Mouse (Mus musculus) Patski (cell line): Measurements from ENCODE around the gene Bloc1s3. TPM values are rescaled to one million over a fixed set of nuclear protein-coding genes. Genes with fewer than 3 reads are reported as not detected.
A peak's percentile ranks its signal among the peaks of the same experiment; 100 is the strongest.

Experiments
- ATAC-seq: fragments of 100-300 bp; one replicate; pipeline ENCODE4 v1.8.0; 2021
- CTCF ChIA-PET: fragments of 350-600 bp; sonication (Branson Sonifier 250); formaldehyde crosslinking; loops from one replicate; lab custom pipeline; 2022; ENCODE audit warnings: inconsistent platforms; lab: Charles Lee
- POLR2A ChIA-PET: fragments of 350-600 bp; sonication (Branson Sonifier 250); formaldehyde crosslinking; loops from one replicate; lab custom pipeline; 2022; ENCODE audit warnings: antibody characterized with exemption, inconsistent platforms; lab: Charles Lee
- DNase-seq: peaks from one replicate; pipeline ENCODE4 v3.0.0-alpha.2; 2011; ENCODE audit warnings: low read depth, low spot score
- H3K27me3 ChIP-seq: fragments of 371-371 bp; one replicate; pipeline ENCODE4 v1.5.1; 2021
- CTCF ChIP-seq: fragments of 100-300 bp; IDR thresholded peaks from one replicate; pipeline ENCODE4 v1.5.1; 2021
- in situ Hi-C: fragments of 300-500 bp; cut with MboI; formaldehyde crosslinking; loops from 3 replicates; pipeline ENCODE4 v1.11.1; 2018; ENCODE audit warnings: low pct_unique_long_range_greater_than_20kb, mixed read lengths
- polyA plus RNA-seq: library from polyadenylated mRNA; unstranded; gene quantifications from one replicate; pipeline ENCODE4 v1.2.3, GENCODE M21; 2021

Bloc1s3 gene
- polyA plus RNA-seq, result 9.8 TPM

DNA sequence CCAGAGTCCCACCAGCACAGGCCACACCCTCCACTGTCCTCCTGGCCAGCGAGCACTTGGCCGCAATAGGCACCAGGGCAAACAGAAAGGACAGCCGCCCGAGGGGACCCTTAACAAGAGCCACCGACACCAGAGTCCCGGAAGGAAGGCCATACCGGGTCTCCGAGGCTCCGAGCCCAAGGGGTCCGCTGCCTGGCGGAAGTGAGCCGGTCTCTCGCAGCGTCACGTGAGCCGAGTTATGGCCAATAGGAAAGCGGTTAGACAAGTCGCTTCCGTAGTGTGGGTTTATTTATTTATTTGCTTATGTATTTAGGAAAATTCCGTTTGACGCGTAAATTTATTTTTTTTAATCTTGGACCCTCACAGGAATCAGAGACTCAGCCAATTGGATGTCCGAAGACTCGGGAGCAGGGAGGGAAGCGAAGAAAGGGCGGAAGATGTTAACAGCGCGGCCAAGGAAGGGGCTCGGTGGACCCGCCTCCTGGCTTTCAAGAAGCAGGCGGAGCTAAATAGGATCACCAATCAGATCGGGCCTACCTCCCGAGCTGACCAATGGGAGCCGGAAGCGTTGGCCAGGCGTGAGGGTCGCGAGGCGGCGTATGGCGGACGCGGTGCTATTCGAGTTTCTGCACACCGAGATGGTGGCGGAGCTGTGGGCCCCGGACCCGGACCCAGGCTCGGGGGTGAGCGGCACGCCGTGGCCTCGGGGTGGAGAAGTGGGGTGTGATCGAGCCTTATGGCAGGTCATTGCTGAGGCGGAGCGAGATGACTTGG lies at the start of gene Bloc1s3, which contains the start of gene Trappc6a:
Gene Bloc1s3, minus strand, starts transcription at position 218 of the 774 bp plus-strand sequence.
Gene Trappc6a, plus strand, starts transcription at position 246 of the 774 bp plus-strand sequence.
- POLR2A ChIA-PET, result interaction anchor here (0.6 to 1.8 kb wide), 3 partner anchors 20 to 193 kb away, joined by 3 to 4 read pairs (median 4); no protein-coding TSS in a partner anchor
- ATAC-seq, result peak; percentile 89
- TF ChIP-seq CTCF, result no peak
- H3K27me3 ChIP-seq, result no peaks in the 10 kb centered on the region
- CTCF ChIA-PET, result interaction anchor here (0.9 to 1.7 kb wide), 3 partner anchors 9 to 103 kb away, joined by 3 to 5 read pairs (median 5); partner anchors contain the start of gene Nkpd1
- in situ Hi-C loops, result loop anchor here (5.0 kb wide), 1 partner anchor 64 kb away; no protein-coding TSS in a partner anchor
- DNase-seq, result peak; percentile 75

DNA sequence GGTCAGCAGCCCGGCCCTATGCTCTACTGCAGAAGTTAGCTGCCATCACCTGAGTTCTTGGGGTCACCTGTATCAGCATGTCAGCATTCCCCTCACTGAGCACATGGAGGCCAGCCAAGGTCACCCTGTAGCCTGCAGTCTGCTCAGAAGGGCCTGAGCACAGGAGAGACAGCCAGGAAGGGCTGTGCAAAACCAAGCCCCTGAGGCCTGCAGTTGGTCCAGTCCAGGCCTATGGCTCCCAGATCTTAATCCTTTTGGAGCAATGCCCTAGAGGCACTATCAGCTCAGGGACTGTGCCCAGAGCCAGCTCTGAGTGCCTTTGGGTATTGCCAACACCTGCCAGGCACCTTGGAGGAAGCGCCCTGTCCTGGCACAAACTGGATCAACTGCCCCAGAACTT lies 48.9 kb upstream of the Bloc1s3 start:
- DNase-seq, result no peak
- CTCF ChIA-PET, result no interaction called here
- POLR2A ChIA-PET, result no interaction called here
- in situ Hi-C loops, result no loop called here
- no peak for ATAC-seq
- H3K27me3 ChIP-seq, result no peaks in the 10 kb centered on the region
- no peak for TF ChIP-seq CTCF

DNA sequence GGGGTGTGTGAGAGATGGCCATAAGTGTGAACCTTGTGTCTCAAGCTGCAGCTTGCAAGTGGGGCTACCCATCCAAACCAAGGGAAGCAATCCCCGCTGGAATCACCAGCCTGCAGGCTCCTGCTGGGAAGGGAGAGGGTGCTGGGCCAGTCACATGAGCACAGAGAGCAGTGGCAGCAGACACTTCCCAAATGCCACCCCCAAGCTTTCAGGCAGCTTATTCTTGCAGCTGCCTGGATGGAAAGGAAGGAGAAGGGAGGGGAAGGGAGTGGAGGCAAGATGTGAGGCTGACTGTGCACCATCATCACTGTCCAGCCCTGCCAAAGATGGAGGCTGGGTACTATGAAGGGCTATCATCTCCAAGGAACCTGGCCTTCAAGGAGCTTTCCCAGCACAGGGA lies 46.0 kb upstream of the Bloc1s3 start:
- ATAC-seq, result no peak

DNA sequence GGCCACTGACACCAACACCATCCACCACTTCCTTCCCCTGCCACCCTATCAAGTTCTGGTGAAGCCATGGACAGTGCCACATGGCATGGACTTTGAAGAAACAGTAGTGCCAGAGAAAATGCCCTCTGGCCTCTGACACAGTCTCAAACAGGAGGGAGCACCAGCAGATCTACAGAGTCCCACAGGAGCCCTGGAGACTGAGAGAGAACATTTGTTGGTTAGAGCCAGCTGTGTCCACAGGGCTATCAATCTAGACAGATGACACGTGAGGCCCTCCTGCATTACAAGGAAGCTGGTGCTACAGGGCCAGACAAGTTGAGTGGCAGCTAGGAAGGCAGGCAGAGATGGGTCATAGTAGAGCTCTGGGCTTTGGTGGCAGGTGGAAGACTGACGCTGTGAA lies 44.3 kb upstream of the Bloc1s3 start:
- ChIA-PET CTCF (interaction anchor here (0.9 to 2.0 kb wide), 2 partner anchors 10 to 11 kb away, joined by 3 to 4 read pairs; partner anchors contain the start of gene Ppp1r37), POLR2A (no interaction called here)
- ATAC-seq, result no peak
- no peaks in the 10 kb centered on the region for H3K27me3 ChIP-seq
- in situ Hi-C loops, result no loop called here
- no peak for DNase-seq
- TF ChIP-seq CTCF, result no peak

More for the DNA sequence above, 46.0 kb upstream of the Bloc1s3 start:
- in situ Hi-C loops, result no loop called here
- ChIA-PET CTCF (interaction anchor here (1.4 to 2.0 kb wide), 2 partner anchors 8 to 11 kb away, joined by 4 read pairs; partner anchors contain the start of gene Ppp1r37), POLR2A (interaction anchor here (1.1 kb wide), 1 partner anchor 15 kb away, joined by 3 read pairs; no protein-coding TSS in a partner anchor)
- no peak for DNase-seq
- H3K27me3 ChIP-seq, result no peaks in the 10 kb centered on the region
- TF ChIP-seq CTCF, result no peak

DNA sequence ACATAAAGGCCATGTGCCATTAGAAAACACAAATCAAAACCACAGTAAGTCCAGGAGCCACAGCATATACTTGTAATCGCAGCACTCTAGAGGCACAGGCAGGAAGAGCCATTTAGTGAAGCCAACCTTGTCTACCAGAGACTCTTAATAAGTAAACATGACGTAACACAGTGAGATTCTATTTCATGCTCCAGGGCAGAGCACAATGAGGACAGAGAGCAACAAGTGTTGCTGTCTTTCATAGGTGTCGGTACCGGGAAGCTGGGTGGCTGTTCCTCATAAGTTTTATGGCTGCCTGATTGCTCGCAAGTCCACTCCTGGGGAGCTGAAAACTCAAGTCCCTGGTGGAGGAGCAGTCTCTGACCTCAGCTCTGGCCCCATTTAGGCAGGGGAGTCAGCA lies 43.5 kb upstream of the Bloc1s3 start:
- no peaks in the 10 kb centered on the region for H3K27me3 ChIP-seq
- in situ Hi-C loops, result no loop called here
- no peak for TF ChIP-seq CTCF
- ATAC-seq (no peak), DNase-seq (no peak)
- ChIA-PET CTCF (no interaction called here), POLR2A (no interaction called here)

DNA sequence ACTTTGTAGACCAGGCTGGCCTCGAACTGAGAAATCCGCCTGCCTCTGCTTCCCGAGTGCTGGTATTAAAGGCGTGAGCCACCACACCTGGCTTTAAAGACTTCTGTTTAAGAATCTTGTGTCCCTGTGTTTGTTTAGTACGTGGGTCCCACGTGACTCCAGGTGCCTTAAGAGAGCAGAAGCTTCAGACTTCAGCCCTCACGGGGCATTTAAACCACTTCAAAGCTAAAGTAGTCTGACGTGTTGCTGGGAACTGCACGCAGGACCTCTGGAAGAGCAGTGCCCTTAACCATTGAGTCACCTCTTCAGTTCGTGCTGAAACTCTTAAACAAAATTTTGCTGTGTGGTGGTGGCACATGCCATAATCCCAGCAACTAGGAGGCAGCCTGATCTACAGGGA lies 41.2 kb upstream of the Bloc1s3 start:
- CTCF ChIA-PET, result no interaction called here
- in situ Hi-C loops, result no loop called here
- DNase-seq (no peak), ATAC-seq (no peak)
- H3K27me3 ChIP-seq, result no peaks in the 10 kb centered on the region
- no peak for TF ChIP-seq CTCF
- POLR2A ChIA-PET, result interaction anchor here (1.6 kb wide), 1 partner anchor 10 kb away, joined by 3 read pairs; no protein-coding TSS in a partner anchor

DNA sequence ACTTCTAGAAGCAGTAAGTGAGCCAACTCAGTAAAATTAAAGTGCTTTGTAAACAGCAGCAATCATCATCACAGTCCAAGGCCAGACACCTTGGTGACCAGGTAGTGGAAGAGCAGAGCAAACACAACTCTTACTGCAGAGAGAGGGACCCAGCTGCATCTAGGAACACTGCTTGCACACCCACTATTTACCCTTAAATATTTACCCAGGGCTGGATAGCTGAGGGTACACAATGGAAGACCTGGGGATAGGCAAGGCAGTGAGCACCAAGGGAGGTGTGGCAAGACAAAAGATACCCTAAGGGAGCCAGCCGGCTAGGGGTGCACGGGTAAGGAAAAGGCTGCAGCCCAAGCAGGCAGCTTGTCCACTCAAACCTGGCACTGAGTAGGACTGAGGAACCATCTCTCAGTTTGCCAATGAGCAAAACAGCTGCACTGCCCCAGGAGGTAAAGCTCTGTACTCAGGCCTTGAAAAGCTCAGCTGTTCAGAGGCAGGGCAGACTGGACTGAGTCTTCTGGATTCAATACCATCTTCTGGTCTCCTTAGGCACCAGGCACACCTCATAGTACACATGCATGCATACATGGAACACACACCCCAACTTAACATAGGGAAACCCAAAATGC lies 39.3 kb upstream of the Bloc1s3 start:
- no peaks in the 10 kb centered on the region for H3K27me3 ChIP-seq
- in situ Hi-C loops, result no loop called here
- ChIA-PET POLR2A (no interaction called here), CTCF (interaction anchor here (0.7 to 1.5 kb wide), 2 partner anchors 8 to 11 kb away, joined by 3 read pairs; no protein-coding TSS in a partner anchor)
- TF ChIP-seq CTCF, result no peak
- DNase-seq, result no peak
- ATAC-seq, result no peak

DNA sequence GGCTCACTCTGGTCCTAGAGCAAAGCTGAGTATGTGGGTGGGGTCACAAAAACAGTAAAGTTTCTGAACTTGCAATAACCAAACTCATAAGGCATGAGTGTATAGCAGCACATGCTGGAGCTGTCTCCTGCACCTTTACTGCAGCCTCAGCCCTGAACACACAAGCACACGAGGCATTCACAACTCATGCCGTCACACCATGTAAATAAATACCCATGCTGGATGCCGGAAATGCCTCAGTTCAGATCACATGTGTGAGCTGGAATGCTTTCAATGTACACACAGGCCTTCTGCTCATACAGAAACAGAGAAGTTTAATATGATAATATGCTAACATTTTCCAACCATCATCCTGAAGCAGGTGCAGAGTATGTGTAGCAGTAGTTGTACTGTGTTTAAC lies 37.8 kb upstream of the Bloc1s3 start:
- H3K27me3 ChIP-seq, result no peaks in the 10 kb centered on the region
- in situ Hi-C loops, result no loop called here
- ChIA-PET CTCF (interaction anchor here (1.4 to 1.5 kb wide), 2 partner anchors 10 to 13 kb away, joined by 3 read pairs; no protein-coding TSS in a partner anchor), POLR2A (interaction anchor here (1.2 kb wide), 1 partner anchor 9 kb away, joined by 3 read pairs; no protein-coding TSS in a partner anchor)
- no peak for TF ChIP-seq CTCF
- ATAC-seq (no peak), DNase-seq (no peak)

DNA sequence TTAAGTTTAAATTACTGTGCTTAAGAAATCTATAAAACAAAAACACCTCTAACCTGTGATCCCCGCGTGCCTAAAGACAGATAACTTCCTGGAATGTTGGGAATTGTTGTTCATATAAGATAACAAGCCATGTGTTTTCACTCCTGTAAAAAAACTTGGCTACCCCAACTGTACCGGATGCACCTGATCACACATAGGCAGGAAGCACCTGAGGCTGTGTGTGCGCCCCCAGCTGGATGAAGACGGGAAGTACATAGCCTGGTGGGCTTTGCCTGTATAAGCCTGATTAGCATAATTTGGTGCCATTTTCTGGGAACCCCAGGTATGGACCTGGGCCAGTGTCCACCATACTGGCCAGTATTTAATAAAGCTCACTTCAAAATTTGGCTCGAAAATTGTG lies 35.4 kb upstream of the Bloc1s3 start:
- DNase-seq, result no peak
- no peak for ATAC-seq

DNA sequence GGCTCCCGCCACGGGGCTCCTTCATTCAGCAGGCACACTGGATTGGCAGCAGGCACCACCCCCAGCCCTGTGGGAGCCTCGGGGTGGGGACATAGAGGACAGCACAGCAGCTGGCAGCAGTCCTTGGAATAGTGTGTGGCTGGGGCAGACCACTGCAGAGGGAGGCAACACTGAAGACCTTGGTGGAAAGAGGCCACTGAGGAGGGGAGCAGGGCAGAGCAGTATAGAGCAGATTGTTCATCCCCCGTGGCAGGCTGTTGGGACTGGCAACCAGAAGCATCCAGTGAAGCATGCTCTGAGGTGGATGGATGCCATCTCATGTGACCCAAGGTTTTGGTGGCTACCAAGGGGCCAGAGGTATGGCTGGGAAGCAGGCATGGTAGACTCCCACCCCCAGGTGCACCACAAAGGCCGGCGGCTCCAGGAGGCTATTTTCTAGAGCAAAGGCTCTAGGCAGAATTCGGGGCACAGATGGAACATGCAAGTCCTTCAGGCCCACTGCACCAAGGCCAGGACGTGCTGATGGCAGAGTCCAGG lies 34.1 kb upstream of the Bloc1s3 start:
- no peak for TF ChIP-seq CTCF
- in situ Hi-C loops, result no loop called here
- no peak for DNase-seq
- no peaks in the 10 kb centered on the region for H3K27me3 ChIP-seq
- ChIA-PET CTCF (interaction anchor here (1.3 to 1.7 kb wide), 3 partner anchors 11 to 17 kb away, joined by 3 to 7 read pairs (median 4); no protein-coding TSS in a partner anchor), POLR2A (no interaction called here)
- no peak for ATAC-seq

More for the DNA sequence above, 35.4 kb upstream of the Bloc1s3 start:
- no peak for TF ChIP-seq CTCF
- CTCF ChIA-PET, result interaction anchor here (1.4 kb wide), 2 partner anchors 11 kb away, joined by 4 read pairs; no protein-coding TSS in a partner anchor
- H3K27me3 ChIP-seq, result no peaks in the 10 kb centered on the region
- in situ Hi-C loops, result no loop called here
- POLR2A ChIA-PET, result interaction anchor here (0.6 kb wide), 1 partner anchor 67 kb away, joined by 3 read pairs; no protein-coding TSS in a partner anchor
